Mouse (Mus musculus) heart, adult 11 months (tissue): ENCODE measurements at regions not wholly inside any gene's neighbourhood (a gene's known extent, or its start where the extent isn't known, plus 50 kb on each side); places are given as distances from the start of the nearest gene placed in this dataset.

Experiments used
- DNase-seq: peaks from one replicate; pipeline ENCODE4 v3.0.0; 2022

DNA sequence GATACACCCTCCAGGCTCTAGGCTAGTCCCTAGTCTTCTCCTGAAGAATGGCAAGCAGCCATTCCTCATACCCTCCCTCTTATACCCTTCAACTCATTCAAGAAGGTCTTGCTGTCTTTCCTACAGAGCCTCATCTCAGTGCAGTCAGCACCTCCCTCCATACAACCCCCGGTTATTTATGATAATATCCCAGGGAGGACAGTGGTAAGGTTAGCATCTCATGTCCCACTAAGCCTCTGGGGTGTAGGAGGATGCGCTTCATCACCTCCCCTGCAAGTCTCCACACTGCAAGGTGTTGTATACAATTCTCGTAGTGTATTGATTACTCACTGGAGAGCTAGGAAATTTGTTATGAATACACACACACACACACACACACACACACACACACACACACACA lies 80.2 kb upstream of the Shisa6 start:
- peak; percentile 48 for DNase-seq

- peak; percentile 18 for DNase-seq
Measured at GRCm38 (mm10) chr11:66606646-66607045, 80.9 kb upstream of the Shisa6 start.

DNA sequence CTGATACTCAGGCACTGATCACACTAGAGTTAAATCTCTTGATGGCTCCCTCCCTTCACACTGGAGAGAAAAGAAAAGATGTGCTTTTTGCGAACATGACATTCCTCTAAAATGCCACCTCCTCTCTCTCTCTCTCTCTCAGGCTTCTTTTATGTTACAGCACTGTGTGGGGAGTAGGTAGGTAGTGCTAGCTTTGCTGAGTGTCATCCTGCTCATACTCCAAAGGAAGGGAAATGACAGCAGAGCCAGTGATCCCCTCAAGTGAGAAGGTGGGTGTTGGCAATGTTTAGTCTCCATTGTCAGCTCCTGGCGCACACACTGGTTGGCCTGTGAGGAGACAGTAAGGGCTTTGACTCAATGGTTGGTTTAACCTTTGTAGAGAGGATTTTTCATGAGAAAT lies 84.0 kb upstream of the Shisa6 start:
- DNase-seq, result no peak

DNA sequence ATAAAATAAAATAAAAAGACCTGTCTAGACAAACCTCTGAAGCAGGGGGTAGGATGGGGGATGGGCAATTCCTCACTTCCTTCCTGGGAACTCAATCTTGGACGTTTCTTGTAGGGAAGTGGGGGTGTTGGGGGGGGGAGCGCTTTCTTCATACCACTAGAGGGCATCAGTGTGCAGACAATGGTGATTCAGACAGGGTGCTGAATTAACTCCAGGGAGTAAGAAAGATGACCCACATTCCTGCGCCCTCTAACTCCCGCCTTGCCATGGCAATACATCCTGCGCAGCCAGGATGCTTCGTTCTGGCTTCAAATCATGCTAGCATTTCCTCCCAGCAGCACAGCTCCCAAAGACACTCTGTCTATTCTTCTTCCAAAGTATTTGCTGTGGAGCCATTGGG lies 87.4 kb upstream of the Shisa6 start:
- no peak for DNase-seq

GRCm38 (mm10) chr11:66625491-66625890 lies 99.7 kb upstream of the Shisa6 start:
- DNase-seq, result no peak

- no peak for DNase-seq
Measured at GRCm38 (mm10) chr11:66656810-66657209, 131.0 kb upstream of the Shisa6 start.

- DNase-seq, result no peak
Measured at GRCm38 (mm10) chr11:66674581-66674980, 148.8 kb upstream of the Shisa6 start.

DNA sequence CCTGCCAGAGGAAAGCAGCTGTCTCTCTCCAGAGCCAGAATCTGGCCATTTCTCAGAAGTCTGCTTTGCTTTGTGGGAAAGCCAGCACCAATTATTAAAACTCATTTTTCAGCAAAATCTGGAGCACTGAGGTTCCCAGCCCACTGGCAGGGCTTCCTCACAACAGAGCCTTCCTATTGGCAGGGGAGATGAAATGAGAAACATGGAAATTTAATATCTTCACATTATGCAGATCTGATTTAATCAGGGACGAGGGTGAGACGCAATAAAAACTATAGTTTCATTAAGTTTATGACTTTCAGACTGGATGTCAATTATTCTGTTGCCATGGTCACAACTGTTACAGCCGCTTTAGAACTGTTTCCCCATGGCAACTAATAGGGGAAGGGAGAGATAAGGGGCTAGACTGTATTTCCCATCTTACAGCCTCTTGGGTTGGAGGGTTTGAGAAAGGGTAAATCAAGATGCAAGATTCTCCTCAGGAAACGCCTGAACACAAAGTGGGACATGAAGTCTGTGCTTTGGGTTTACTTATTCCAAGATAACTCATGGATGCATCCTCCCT lies 154.4 kb upstream of the Shisa6 start:
- no peak for DNase-seq

DNA sequence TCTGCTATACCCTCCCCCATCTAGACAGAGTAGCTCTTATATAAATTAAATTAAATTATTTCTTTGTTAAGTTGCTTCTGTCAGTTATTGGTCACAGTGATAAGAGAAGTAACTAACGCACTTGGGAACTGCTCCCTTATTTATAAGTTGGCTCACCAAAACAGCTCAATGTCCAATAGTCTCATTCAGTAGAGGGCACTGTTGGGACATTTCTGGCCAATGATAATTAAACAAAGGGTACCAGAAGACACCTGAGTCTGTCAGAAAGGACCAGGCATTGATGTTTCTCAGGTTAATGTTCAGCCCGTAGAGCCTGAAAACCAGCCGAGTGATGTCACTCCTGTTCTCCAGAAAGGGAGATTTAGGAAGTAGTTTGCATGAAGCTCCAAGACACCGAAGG lies 156.1 kb upstream of the Shisa6 start:
- DNase-seq, result no peak

DNA sequence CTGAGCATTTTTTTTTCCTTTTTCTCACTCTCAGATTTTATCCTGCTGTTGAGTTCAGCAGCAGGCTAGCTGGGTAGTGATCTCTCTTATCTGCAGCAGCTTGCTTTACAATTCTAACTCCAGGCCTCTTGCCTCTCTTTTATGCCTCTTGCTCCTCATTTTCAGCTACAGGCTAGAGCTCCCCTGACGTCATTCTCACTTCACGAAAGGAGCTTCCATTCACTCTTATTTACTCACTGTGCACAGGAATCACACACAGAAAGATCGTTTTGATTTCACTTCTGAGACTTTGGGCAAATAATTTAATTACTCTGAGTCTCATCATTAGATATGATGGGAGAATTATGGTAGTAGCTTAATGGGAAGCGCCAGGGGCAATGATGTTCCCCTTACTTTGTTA lies 158.4 kb upstream of the Shisa6 start:
- DNase-seq, result no peak

DNA sequence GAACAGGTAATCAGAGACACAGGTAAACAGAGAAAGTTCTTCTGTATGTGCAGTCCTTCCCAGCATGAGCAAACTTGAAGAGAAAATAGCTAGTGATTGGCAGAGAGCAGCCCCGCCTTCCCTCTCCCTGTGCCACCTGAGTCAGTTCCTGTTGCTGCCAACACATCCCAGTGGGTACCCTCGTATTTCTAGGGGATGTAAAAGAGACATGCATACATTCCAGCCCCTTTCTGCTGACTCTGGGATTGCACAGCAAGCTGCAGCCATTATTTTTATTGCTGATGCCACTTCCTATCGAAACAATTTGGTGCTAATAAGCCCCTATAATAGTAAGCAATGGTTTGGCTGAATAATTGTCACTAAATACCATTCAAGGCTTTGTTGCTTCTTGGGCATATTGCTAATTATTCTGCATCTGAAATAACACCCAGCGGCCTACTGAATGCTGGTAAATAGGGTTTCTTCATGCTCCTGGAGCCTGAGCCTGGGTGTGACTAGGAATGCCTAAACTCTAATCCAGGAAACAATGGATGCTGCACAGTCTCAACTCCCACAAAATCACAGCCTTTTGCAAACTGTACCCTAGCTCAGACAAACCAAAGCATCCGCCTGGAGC lies 169.0 kb upstream of the Shisa6 start:
- DNase-seq, result no peak

DNA sequence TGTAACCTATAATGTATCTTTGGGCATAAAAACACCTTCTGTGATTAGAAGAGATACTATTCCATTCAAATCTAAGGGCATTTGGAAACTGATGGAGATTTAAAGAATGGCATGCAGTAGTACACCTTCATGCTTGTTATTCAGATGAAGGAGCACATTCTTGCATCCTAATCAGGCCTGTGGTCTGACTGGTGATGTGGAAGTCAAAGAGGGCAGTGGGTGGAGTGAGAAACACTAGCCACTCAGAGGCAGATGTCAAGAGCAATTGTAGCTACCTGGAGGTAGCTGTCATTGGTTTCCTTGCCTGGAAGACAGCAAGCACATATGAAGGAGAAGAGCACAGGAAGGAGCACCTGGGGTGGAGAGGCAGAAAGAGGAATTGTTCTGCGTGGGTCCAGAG lies 171.0 kb upstream of the Shisa6 start:
- no peak for DNase-seq

GRCm38 (mm10) chr11:66745479-66745878 lies 166.3 kb upstream of the Pirt start:
- peak; percentile 5 for DNase-seq

DNA sequence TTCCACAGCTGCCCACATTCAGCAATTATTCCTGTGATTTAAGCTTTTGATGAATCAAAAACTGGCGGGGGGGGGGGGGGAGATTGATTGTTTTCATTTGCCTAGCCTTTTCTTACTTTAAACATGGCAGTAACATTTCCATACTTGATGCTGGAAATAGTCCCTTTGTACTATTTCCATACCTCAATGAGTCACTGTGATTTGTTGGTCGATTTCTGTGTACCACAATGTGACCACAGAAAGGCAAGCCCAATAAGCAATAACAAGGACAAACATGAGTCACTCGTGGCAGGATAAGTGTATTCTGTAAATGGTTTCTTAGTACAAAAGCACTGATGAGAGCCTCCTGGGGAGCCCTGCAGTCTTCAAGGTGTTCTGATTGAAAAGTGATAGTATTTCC lies 121.8 kb upstream of the Pirt start:
- no peak for DNase-seq

- no peak for DNase-seq
Measured at GRCm38 (mm10) chr11:66806887-66807286, 104.9 kb upstream of the Pirt start.

- DNase-seq, result no peak
Measured at GRCm38 (mm10) chr11:66813310-66813709, 98.5 kb upstream of the Pirt start.

- no peak for DNase-seq
Measured at GRCm38 (mm10) chr11:66813731-66814130, 98.0 kb upstream of the Pirt start.

DNA sequence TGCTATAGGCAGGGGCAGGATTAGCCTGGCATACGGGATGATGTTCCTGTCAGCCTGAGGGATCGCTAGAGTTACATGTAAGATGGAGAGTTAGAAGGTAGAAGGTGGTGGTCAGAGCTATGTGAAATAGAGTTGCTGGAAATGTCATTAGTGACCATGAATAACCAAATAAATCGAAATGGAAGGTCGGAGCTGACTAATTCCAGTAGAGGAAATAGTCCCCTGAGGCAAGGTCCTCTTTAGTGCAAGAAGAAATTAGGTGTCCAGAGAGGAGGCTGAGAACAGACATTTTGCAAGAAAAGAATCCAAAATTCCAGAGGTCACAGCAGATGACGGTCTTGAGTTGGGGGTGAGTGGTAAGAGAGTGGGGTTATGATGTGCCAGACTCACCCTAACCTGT lies 75.9 kb upstream of the Pirt start:
- DNase-seq, result no peak

- DNase-seq, result no peak
Measured at GRCm38 (mm10) chr11:66836633-66837380, 75.0 kb upstream of the Pirt start.

DNA sequence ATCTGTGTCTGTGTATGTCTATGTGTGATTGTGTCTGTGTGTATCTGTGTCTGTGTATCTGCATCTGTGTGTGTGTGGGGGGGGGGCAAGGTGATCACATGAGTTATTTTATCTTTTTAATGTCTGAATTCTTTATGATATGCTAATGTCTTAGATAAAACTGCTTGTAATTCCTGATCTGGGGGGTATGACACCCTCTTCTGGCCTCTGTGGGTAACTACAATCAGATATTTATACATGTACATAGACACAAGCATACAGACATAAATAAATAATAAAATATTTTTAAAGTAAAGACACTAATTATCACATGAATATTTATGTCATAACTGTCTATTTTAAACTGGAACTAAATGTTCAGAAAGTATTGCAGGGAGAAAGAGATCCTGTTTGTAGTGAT lies 66.5 kb upstream of the Pirt start:
- DNase-seq, result no peak

GRCm38 (mm10) chr11:66846043-66846775 lies 65.6 kb upstream of the Pirt start:
- no peak for DNase-seq
